Mouse (Mus musculus) bone marrow, adult 2 months (tissue): ENCODE measurements around the gene Ccdc142.

Experiments
- CTCF ChIP-seq: fragments of 200-500 bp; IDR thresholded peaks from 2 replicates; pipeline ENCODE4 v1.5.1; 2011; ENCODE audit warnings: low read length, control low read depth; ENCODE audit not compliant: control insufficient read depth, insufficient read depth
- POLR2A ChIP-seq: fragments of 200-500 bp; IDR thresholded peaks from 2 replicates; pipeline ENCODE4 v1.6.1; 2011; ENCODE audit warnings: low read depth, mild to moderate bottlenecking, control low read depth, low read length, borderline replicate concordance; ENCODE audit not compliant: control insufficient read depth

DNA sequence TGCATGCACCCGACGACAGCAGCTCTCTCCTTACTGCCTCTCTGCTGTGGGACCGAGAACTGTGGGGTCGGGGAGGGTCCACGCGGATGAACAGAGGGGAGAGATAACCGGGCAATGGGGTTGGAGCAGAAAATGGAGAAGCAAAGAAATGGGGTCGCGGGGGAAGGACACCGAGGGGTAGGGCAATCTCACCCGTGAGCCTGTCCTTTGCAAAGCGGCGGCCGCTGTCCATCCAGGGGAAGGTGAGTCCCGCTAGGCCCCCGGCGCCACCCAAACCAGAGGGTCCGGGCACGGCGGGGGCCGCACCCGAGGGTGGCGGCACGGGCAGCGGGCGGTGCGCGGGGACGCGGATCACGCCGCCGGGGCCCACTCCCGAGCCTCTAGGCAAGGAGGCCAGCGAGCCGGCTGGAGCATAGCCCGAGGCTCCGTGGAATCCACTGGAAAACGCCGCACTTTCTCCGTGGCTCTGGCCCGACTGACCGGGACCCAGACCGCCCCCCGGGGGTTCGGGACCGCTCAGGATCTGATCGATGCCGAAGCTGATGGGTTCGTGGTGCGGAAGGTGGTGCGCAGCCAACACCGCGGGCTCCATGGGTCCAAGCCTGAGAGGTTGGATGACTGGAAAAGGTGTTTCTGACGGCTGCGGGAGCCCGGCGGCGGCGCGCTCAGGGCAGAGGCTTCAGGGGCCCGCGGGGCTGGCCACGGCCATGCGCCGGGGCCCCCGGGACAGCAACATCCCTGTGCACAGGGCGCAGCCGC is 31.7 kb upstream of the Ccdc142 start:
- TF ChIP-seq CTCF (no peak), POLR2A (no peak)
